Mouse (Mus musculus): ENCODE measurements around the gene Myh14. TPM values are rescaled to one million over a fixed set of nuclear protein-coding genes. Genes with fewer than 3 reads are reported as not detected.

Gene Myh14
- total and polyA plus RNA-seq, 3 experiments: 0.09 to 1.5 (median 0.60) TPM

- peaks cover 44 to 83% of the 10 kb centered on the region in 2 experiments for H3K36me3 ChIP-seq (replicated peaks in 1 of 2; ENCODE audit: control insufficient read depth in 1 of 2, insufficient read depth in 1 of 2, low read length in 1 of 2)
- dilution Hi-C loops (cut with MboI; ENCODE audit: extremely low pct_ligation_motif_present, extremely low pct_unique_long_range_greater_than_20kb, low sequenced_read_pairs): no loop called here
- peaks cover 3% of the 10 kb centered on the region; the same call in 1 of the 2 replicates for H3K79me2 ChIP-seq (replicated peaks; ENCODE audit: control insufficient read depth, extremely low read depth, insufficient read depth, poor library complexity, severe bottlenecking)
- H3K4me1 ChIP-seq (ENCODE audit: control insufficient read depth in 1 of 2, insufficient read depth in 2 of 2): no peaks in the 10 kb centered on the region; a peak in 1 of 4 replicates
- no peak overlapping the region for H3K27ac ChIP-seq (ENCODE audit: insufficient read depth, low read depth)
- no peak overlapping the region for H3K4me2 ChIP-seq (ENCODE audit: insufficient read depth, low read depth, poor library complexity, severe bottlenecking)
- in situ Hi-C loops (cut with MboI; ENCODE audit: low pct_ligation_motif_present, low pct_unique_long_range_greater_than_20kb, low sequenced_read_pairs): loop anchor here (10.0 kb wide), 1 partner anchor 62 kb away; no protein-coding TSS in a partner anchor
- no peak for DNase-seq (ENCODE audit: extremely low read depth)
- peaks cover 6% of the 10 kb centered on the region for H3K9me3 ChIP-seq (replicated peaks; ENCODE audit: low read length)
- no peak overlapping the region for H3K4me3 ChIP-seq (replicated peaks in 1 of 3; ENCODE audit: low read depth in 2 of 3, low read length in 2 of 3, poor library complexity in 1 of 3)
- no peak overlapping the region for H3K9ac ChIP-seq (ENCODE audit: insufficient read depth, low read depth)
- no peak for TF ChIP-seq TCF12 (IDR thresholded peaks at IDR 0.05; ENCODE audit: low read depth, low read length)
- TF ChIP-seq MXI1 (IDR thresholded peaks at IDR 0.05; ENCODE audit: low read depth, low read length): no peak
- TF ChIP-seq MAZ (IDR thresholded peaks at IDR 0.05; ENCODE audit: low read depth, low read length): no peak
- TF ChIP-seq MAFK (IDR thresholded peaks at IDR 0.05; ENCODE audit: insufficient replicate concordance, low read length): no peak
- no peaks in the 10 kb centered on the region for H3K27me3 ChIP-seq (replicated peaks)
Measured at GRCm38 (mm10) chr7:44582709-44583108, 87.9 kb downstream of the Myh14 start.

- Histone ChIP-seq H3K9ac (ENCODE audit: insufficient read depth, low read depth) (no peak overlapping the region), H3K27ac (ENCODE audit: insufficient read depth, low read depth) (no peak overlapping the region), H3K4me3 (replicated peaks in 1 of 3; ENCODE audit: low read depth in 2 of 3, low read length in 2 of 3, poor library complexity in 1 of 3) (no peak overlapping the region), H3K4me2 (ENCODE audit: insufficient read depth, low read depth, poor library complexity, severe bottlenecking) (no peak overlapping the region), H3K9me3 (replicated peaks; ENCODE audit: low read length) (peaks cover 11% of the 10 kb centered on the region), H3K27me3 (replicated peaks) (no peaks in the 10 kb centered on the region), H3K4me1 (ENCODE audit: control insufficient read depth in 1 of 2, insufficient read depth in 2 of 2) (peaks cover 0 to 3% of the 10 kb centered on the region in 2 experiments; a peak in 2 of 4 replicates), H3K79me2 (replicated peaks; ENCODE audit: control insufficient read depth, extremely low read depth, insufficient read depth, poor library complexity, severe bottlenecking) (peaks cover 5% of the 10 kb centered on the region; the same call in 1 of the 2 replicates), H3K36me3 (replicated peaks in 1 of 2; ENCODE audit: control insufficient read depth in 1 of 2, insufficient read depth in 1 of 2, low read length in 1 of 2) (peaks cover 48 to 83% of the 10 kb centered on the region in 2 experiments)
- in situ Hi-C loops (cut with MboI; ENCODE audit: low pct_ligation_motif_present, low pct_unique_long_range_greater_than_20kb, low sequenced_read_pairs) (loop anchor here (10.0 kb wide), 1 partner anchor 63 kb away; no protein-coding TSS in a partner anchor), dilution Hi-C loops (cut with MboI; ENCODE audit: extremely low pct_ligation_motif_present, extremely low pct_unique_long_range_greater_than_20kb, low sequenced_read_pairs) (no loop called here)
- DNase-seq (ENCODE audit: extremely low read depth): no peak
- no peak for TF ChIP-seq CTCF (conservative IDR thresholded peaks at IDR 0.05 in 1 of 2, IDR thresholded peaks at IDR 0.05 in 1 of 2; ENCODE audit: low read depth in 2 of 2, low read length in 2 of 2)
- no peak for TF ChIP-seq IRF4 (IDR thresholded peaks at IDR 0.05; ENCODE audit: low read depth, low read length)
- no peak for TF ChIP-seq MYC (IDR thresholded peaks at IDR 0.05; ENCODE audit: low read depth, low read length)
Measured at GRCm38 (mm10) chr7:44581637-44582036, 89.0 kb downstream of the Myh14 start.

DNA sequence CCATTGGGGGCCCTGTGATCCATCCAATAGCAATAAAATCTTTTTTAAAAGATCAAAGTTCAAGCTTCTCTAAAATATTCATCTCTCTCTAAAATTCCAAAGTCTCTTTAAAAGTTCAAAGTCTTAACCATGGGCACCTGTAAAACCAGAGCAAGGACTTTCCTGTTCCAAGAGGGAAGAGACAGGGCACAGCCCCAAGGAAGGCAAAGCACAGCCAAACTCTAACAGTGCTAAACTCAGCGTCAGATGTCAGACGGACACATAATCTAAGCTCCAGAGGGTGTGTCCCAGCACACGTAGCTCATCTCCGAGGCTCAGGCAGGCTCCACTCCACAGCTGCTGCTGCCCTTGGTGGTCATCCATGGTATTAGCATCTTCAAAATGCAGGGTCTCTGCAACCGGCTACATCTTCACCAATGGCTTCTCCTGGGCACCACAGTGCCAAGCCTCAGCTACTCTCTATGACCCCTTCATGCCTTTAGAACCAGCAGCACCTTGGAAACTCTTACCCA lies 94.3 kb downstream of the Myh14 start:
- in situ Hi-C loops (cut with MboI; ENCODE audit: low pct_ligation_motif_present, low pct_unique_long_range_greater_than_20kb, low sequenced_read_pairs): no loop called here
- dilution Hi-C loops (cut with MboI; ENCODE audit: extremely low pct_ligation_motif_present, extremely low pct_unique_long_range_greater_than_20kb, low sequenced_read_pairs): no loop called here
- H3K27me3 ChIP-seq (replicated peaks): no peaks in the 10 kb centered on the region

More for the DNA sequence above, 94.3 kb downstream of the Myh14 start:
- no peak overlapping the region for H3K27ac ChIP-seq (ENCODE audit: insufficient read depth, low read depth)
- peaks cover 13 to 40% of the 10 kb centered on the region in 2 experiments for H3K36me3 ChIP-seq (replicated peaks in 1 of 2; ENCODE audit: control insufficient read depth in 1 of 2, insufficient read depth in 1 of 2, low read length in 1 of 2)
- no peak overlapping the region for H3K4me3 ChIP-seq (replicated peaks in 1 of 3; ENCODE audit: low read depth in 2 of 3, low read length in 2 of 3, poor library complexity in 1 of 3)
- no peak overlapping the region for H3K9ac ChIP-seq (ENCODE audit: insufficient read depth, low read depth)
- H3K9me3 ChIP-seq (replicated peaks; ENCODE audit: low read length): peaks cover 11% of the 10 kb centered on the region
- H3K4me2 ChIP-seq (ENCODE audit: insufficient read depth, low read depth, poor library complexity, severe bottlenecking): no peak overlapping the region
- no peak for DNase-seq (ENCODE audit: extremely low read depth)
- peaks cover 19% of the 10 kb centered on the region for H3K79me2 ChIP-seq (replicated peaks; ENCODE audit: control insufficient read depth, extremely low read depth, insufficient read depth, poor library complexity, severe bottlenecking)
- TF ChIP-seq TCF12 (IDR thresholded peaks at IDR 0.05; ENCODE audit: low read depth, low read length) (no peak), POLR2A (IDR thresholded peaks at IDR 0.05; ENCODE audit: low read depth, low read length) (no peak), RAD21 (IDR thresholded peaks at IDR 0.05; ENCODE audit: low read depth, low read length) (no peak), IRF4 (IDR thresholded peaks at IDR 0.05; ENCODE audit: low read depth, low read length) (no peak), ELF1 (IDR thresholded peaks at IDR 0.05; ENCODE audit: low read depth, low read length) (no peak), E2F4 (IDR thresholded peaks at IDR 0.05; ENCODE audit: insufficient replicate concordance, low read depth, low read length) (no peak), USF2 (conservative IDR thresholded peaks at IDR 0.05; ENCODE audit: low read depth, low read length) (no peak), CHD2 (IDR thresholded peaks at IDR 0.05; ENCODE audit: low read length) (no peak)
- peaks cover 5 to 18% of the 10 kb centered on the region in 2 experiments for H3K4me1 ChIP-seq (ENCODE audit: control insufficient read depth in 1 of 2, insufficient read depth in 2 of 2)

All from CH12.LX (cell line).